Mouse (Mus musculus) neural tube, embryonic 14.5 days (tissue): ENCODE measurements around the gene Dtl. TPM values are rescaled to one million over a fixed set of nuclear protein-coding genes. Genes with fewer than 3 reads are reported as not detected.

Experiments
- ATAC-seq: fragments of 200-750 bp; cut with Nextera tagmentation; 2 replicates; pipeline ENCODE4 v1.8.0; 2017; ENCODE audit warnings: low read depth, mild to moderate bottlenecking, moderate TSS enrichment, moderate library complexity
- H3K27ac ChIP-seq: fragments of 300-500 bp; sonication (generic); 2 replicates; pipeline ENCODE4 v1.5.1; 2014; ENCODE audit warnings: low read depth, mild to moderate bottlenecking, control low read depth, low read length, moderate library complexity, mixed read lengths
- H3K27me3 ChIP-seq: fragments of 300-500 bp; sonication (generic); 2 replicates; pipeline ENCODE4 v1.6.1; 2014; ENCODE audit warnings: low read length; ENCODE audit not compliant: control insufficient read depth, insufficient read depth
- H3K36me3 ChIP-seq: fragments of 300-500 bp; sonication (generic); 2 replicates; pipeline ENCODE4 v1.6.1; 2014; ENCODE audit warnings: low read length, mixed read lengths; ENCODE audit not compliant: control insufficient read depth, insufficient read depth
- H3K4me1 ChIP-seq: fragments of 300-500 bp; sonication (generic); 2 replicates; pipeline ENCODE4 v1.6.1; 2014; ENCODE audit warnings: low read length; ENCODE audit not compliant: control insufficient read depth, insufficient read depth
- H3K4me2 ChIP-seq: fragments of 300-500 bp; sonication (generic); 2 replicates; pipeline ENCODE4 v1.6.1; 2014; ENCODE audit warnings: mild to moderate bottlenecking, low read depth, low read length, control low read depth
- H3K4me3 ChIP-seq: fragments of 300-500 bp; sonication (generic); 2 replicates; pipeline ENCODE4 v1.5.1; 2014; ENCODE audit warnings: low read depth, low read length, control low read depth, mixed read lengths
- H3K9ac ChIP-seq: fragments of 300-500 bp; sonication (generic); replicated peaks from 2 replicates; pipeline ENCODE4 v1.6.1; 2014; ENCODE audit warnings: low read depth, mild to moderate bottlenecking, control low read depth, low read length, mixed read lengths
- H3K9me3 ChIP-seq: fragments of 300-500 bp; sonication (generic); 2 replicates; pipeline ENCODE4 v1.6.1; 2016; ENCODE audit warnings: low read length; ENCODE audit not compliant: control insufficient read depth
- WGBS: fragments of 180-500 bp; shearing (Covaris S2); extraction: QIAGEN DNeasy Blood & Tissue Kit; methylation state at CpG from one replicate; pipeline ENCODE4 v1.1.7; 2014; 5-methylcytosine and 5-hydroxymethylcytosine counted together
- polyA plus RNA-seq: library from polyadenylated mRNA; unstranded; fragments of >200 nt; fragmentation: Nextera tagmentation; extraction: Ambion mirVana; gene quantifications from 2 replicates; pipeline ENCODE4 v1.2.1, GENCODE M21; 2014

Dtl gene
- polyA plus RNA-seq, 1 experiment from 2014 or later: 3.5 TPM

- Histone ChIP-seq H3K27ac (no peak overlapping the region), H3K4me3 (no peak overlapping the region), H3K36me3 (no peaks in the 10 kb centered on the region), H3K4me1 (no peaks in the 10 kb centered on the region), H3K9ac (no peak overlapping the region), H3K4me2 (no peak overlapping the region), H3K27me3 (no peaks in the 10 kb centered on the region), H3K9me3 (no peaks in the 10 kb centered on the region)
- 63% methylated on average over 2 of the region's 2 CpGs for WGBS
- no peak for ATAC-seq
These were observed 40.4 kb downstream of the Dtl start for GRCm38 (mm10) chr1:191534896-191535295.

GRCm38 (mm10) chr1:191531023-191531422, 44.3 kb downstream of the Dtl start:
- Histone ChIP-seq H3K9ac (no peak overlapping the region), H3K4me1 (no peaks in the 10 kb centered on the region), H3K36me3 (no peaks in the 10 kb centered on the region), H3K4me3 (no peak overlapping the region), H3K4me2 (no peak overlapping the region), H3K27ac (no peak overlapping the region), H3K9me3 (no peaks in the 10 kb centered on the region), H3K27me3 (no peaks in the 10 kb centered on the region)
- ATAC-seq: no peak
- 50% methylated on average over 1 of the region's 1 CpGs for WGBS

- Histone ChIP-seq H3K9me3 (no peaks in the 10 kb centered on the region), H3K27me3 (no peaks in the 10 kb centered on the region), H3K4me1 (no peaks in the 10 kb centered on the region), H3K4me2 (no peak overlapping the region), H3K27ac (no peak overlapping the region), H3K4me3 (no peak overlapping the region), H3K9ac (no peak overlapping the region), H3K36me3 (no peaks in the 10 kb centered on the region)
- WGBS: 85% methylated on average over 2 of the region's 2 CpGs
- ATAC-seq: no peak
These were observed 45.9 kb downstream of the Dtl start for GRCm38 (mm10) chr1:191529406-191529805.

- Histone ChIP-seq H3K9me3 (no peaks in the 10 kb centered on the region), H3K4me1 (no peaks in the 10 kb centered on the region), H3K27me3 (no peaks in the 10 kb centered on the region), H3K4me3 (no peak overlapping the region), H3K4me2 (no peak overlapping the region), H3K9ac (no peak overlapping the region), H3K27ac (no peak overlapping the region), H3K36me3 (no peaks in the 10 kb centered on the region)
- no peak for ATAC-seq
- WGBS: 71% methylated on average over 4 of the region's 4 CpGs
These were observed 47.3 kb downstream of the Dtl start for GRCm38 (mm10) chr1:191527921-191528612.

GRCm38 (mm10) chr1:191527089-191527488, 48.3 kb downstream of the Dtl start:
- H3K9ac ChIP-seq: no peak overlapping the region
- no peak overlapping the region for H3K27ac ChIP-seq
- no peaks in the 10 kb centered on the region for H3K27me3 ChIP-seq
- H3K4me2 ChIP-seq: no peak overlapping the region
- H3K4me3 ChIP-seq: no peak overlapping the region
- H3K9me3 ChIP-seq: no peaks in the 10 kb centered on the region
- H3K4me1 ChIP-seq: no peaks in the 10 kb centered on the region
- 85% methylated on average over 3 of the region's 3 CpGs for WGBS
- H3K36me3 ChIP-seq: no peaks in the 10 kb centered on the region
- ATAC-seq: no peak

- no peak for ATAC-seq
- 83% methylated on average over 8 of the region's 8 CpGs for WGBS
- Histone ChIP-seq H3K4me2 (no peak overlapping the region), H3K9me3 (no peaks in the 10 kb centered on the region), H3K27me3 (no peaks in the 10 kb centered on the region), H3K36me3 (no peaks in the 10 kb centered on the region), H3K27ac (no peak overlapping the region), H3K4me1 (no peaks in the 10 kb centered on the region), H3K9ac (no peak overlapping the region), H3K4me3 (no peak overlapping the region)
These were observed 53.9 kb downstream of the Dtl start for GRCm38 (mm10) chr1:191521395-191521794.

GRCm38 (mm10) chr1:191520669-191521068, 54.7 kb downstream of the Dtl start:
- no peaks in the 10 kb centered on the region for H3K9me3 ChIP-seq
- no peak for ATAC-seq
- H3K4me2 ChIP-seq: no peak overlapping the region
- no peak overlapping the region for H3K9ac ChIP-seq
- H3K27me3 ChIP-seq: no peaks in the 10 kb centered on the region
- no peak overlapping the region for H3K4me3 ChIP-seq
- H3K27ac ChIP-seq: no peak overlapping the region
- no peaks in the 10 kb centered on the region for H3K36me3 ChIP-seq
- no peaks in the 10 kb centered on the region for H3K4me1 ChIP-seq
- 92% methylated on average over 10 of the region's 10 CpGs for WGBS

- Histone ChIP-seq H3K4me2 (no peak overlapping the region), H3K4me1 (no peaks in the 10 kb centered on the region), H3K9me3 (no peaks in the 10 kb centered on the region), H3K4me3 (no peak overlapping the region), H3K36me3 (no peaks in the 10 kb centered on the region), H3K9ac (no peak overlapping the region), H3K27me3 (no peaks in the 10 kb centered on the region), H3K27ac (no peak overlapping the region)
- WGBS: 83% methylated on average over 7 of the region's 7 CpGs
- ATAC-seq: no peak
These were observed 55.1 kb downstream of the Dtl start for GRCm38 (mm10) chr1:191520194-191520593.

- Histone ChIP-seq H3K27me3 (no peaks in the 10 kb centered on the region), H3K9me3 (no peaks in the 10 kb centered on the region), H3K9ac (no peak overlapping the region), H3K27ac (no peak overlapping the region), H3K4me2 (no peak overlapping the region), H3K36me3 (no peaks in the 10 kb centered on the region), H3K4me3 (no peak overlapping the region), H3K4me1 (no peaks in the 10 kb centered on the region)
- ATAC-seq: no peak
- 96% methylated on average over 4 of the region's 4 CpGs for WGBS
These were observed 55.8 kb downstream of the Dtl start for GRCm38 (mm10) chr1:191519329-191520066.
